Mouse (Mus musculus): ENCODE results near the gene Kcnc2.

Gene Kcnc2

GRCm38 (mm10) chr10:112270887-112271802, at the start of gene Kcnc2:
TSS of gene Kcnc2 (plus strand) at chr10:112271121.
- TF ChIP-seq GATA4 (IDR thresholded peaks at IDR 0.05; ENCODE audit: insufficient replicate concordance, low read length) = no peak

GRCm38 (mm10) chr10:112227073-112227472, 43.8 kb upstream of the Kcnc2 start:
- no peak for TF ChIP-seq GATA4 (IDR thresholded peaks at IDR 0.05; ENCODE audit: insufficient replicate concordance, low read length)

GRCm38 (mm10) chr10:112248273-112248672, 22.6 kb upstream of the Kcnc2 start:
- TF ChIP-seq GATA4 (IDR thresholded peaks at IDR 0.05; ENCODE audit: insufficient replicate concordance, low read length) = no peak

- TF ChIP-seq GATA4 (IDR thresholded peaks at IDR 0.05; ENCODE audit: insufficient replicate concordance, low read length) = no peak
Observed at GRCm38 (mm10) chr10:112263467-112263866, 7.5 kb upstream of the Kcnc2 start.

- TF ChIP-seq GATA4 (IDR thresholded peaks at IDR 0.05; ENCODE audit: insufficient replicate concordance, low read length) = no peak
Observed at GRCm38 (mm10) chr10:112269481-112269880, 1.4 kb upstream of the Kcnc2 start.

- no peak for TF ChIP-seq GATA4 (IDR thresholded peaks at IDR 0.05; ENCODE audit: insufficient replicate concordance, low read length)
Observed at GRCm38 (mm10) chr10:112269939-112270781, 761 bp upstream of the Kcnc2 start.

GRCm38 (mm10) chr10:112271803-112272165, 863 bp downstream of the Kcnc2 start:
- no peak for TF ChIP-seq GATA4 (IDR thresholded peaks at IDR 0.05; ENCODE audit: insufficient replicate concordance, low read length)

GRCm38 (mm10) chr10:112272171-112272570, 1.2 kb downstream of the Kcnc2 start:
- TF ChIP-seq GATA4 (IDR thresholded peaks at IDR 0.05; ENCODE audit: insufficient replicate concordance, low read length) = no peak

GRCm38 (mm10) chr10:112277996-112278395, 7.1 kb downstream of the Kcnc2 start:
- no peak for TF ChIP-seq GATA4 (IDR thresholded peaks at IDR 0.05; ENCODE audit: insufficient replicate concordance, low read length)

GRCm38 (mm10) chr10:112315136-112315535, 44.2 kb downstream of the Kcnc2 start:
- TF ChIP-seq GATA4 (IDR thresholded peaks at IDR 0.05; ENCODE audit: insufficient replicate concordance, low read length) = no peak

- TF ChIP-seq GATA4 (IDR thresholded peaks at IDR 0.05; ENCODE audit: insufficient replicate concordance, low read length) = no peak
Observed at GRCm38 (mm10) chr10:112317783-112318182, 46.9 kb downstream of the Kcnc2 start.

GRCm38 (mm10) chr10:112357669-112358362, 86.9 kb downstream of the Kcnc2 start:
- no peak for TF ChIP-seq GATA4 (IDR thresholded peaks at IDR 0.05; ENCODE audit: insufficient replicate concordance, low read length)

- no peak for TF ChIP-seq GATA4 (IDR thresholded peaks at IDR 0.05; ENCODE audit: insufficient replicate concordance, low read length)
Observed at GRCm38 (mm10) chr10:112358363-112358704, 87.4 kb downstream of the Kcnc2 start.

- TF ChIP-seq GATA4 (IDR thresholded peaks at IDR 0.05; ENCODE audit: insufficient replicate concordance, low read length) = no peak
Observed at GRCm38 (mm10) chr10:112360704-112361103, 89.8 kb downstream of the Kcnc2 start.

GRCm38 (mm10) chr10:112368369-112368768, 97.4 kb downstream of the Kcnc2 start:
- TF ChIP-seq GATA4 (IDR thresholded peaks at IDR 0.05; ENCODE audit: insufficient replicate concordance, low read length) = no peak

Measured in liver, adult (tissue).